Mouse (Mus musculus): ENCODE measurements around the gene Gm20696. TPM values are rescaled to one million over a fixed set of nuclear protein-coding genes. Genes with fewer than 3 reads are reported as not detected.

Gm20696 gene
- polyA plus RNA-seq, 1 experiment from 2014 or later: 2.6 TPM

DNA sequence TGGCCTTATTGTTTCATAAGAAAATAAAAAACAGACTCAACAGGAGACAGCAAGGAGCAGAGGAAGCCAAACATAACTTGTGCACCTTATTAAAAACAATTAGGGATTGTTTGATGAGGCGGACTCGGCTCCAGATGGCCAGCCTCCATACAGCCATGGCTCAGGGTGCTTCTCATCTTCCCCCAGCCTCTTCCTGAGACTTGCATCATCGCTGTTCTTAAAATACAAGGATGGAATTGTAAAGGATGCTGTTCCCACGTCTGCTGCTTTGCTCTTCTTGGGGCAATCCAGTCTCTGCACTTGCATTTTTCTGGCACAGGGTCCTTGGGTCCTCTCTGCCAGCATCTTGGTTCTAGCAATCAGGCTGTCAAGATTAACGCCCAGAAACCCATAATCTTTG is 94.5 kb downstream of the Gm20696 start:
- H3K9ac ChIP-seq: no peak overlapping the region
- H3K27ac ChIP-seq (ENCODE audit: poor library complexity, severe bottlenecking): no peak overlapping the region
- no peaks in the 10 kb centered on the region for H3K27me3 ChIP-seq (replicated peaks)
- H3K9me3 ChIP-seq (replicated peaks): 0 out of 2 replicates have a peak, but pooled peaks cover 3% of the 10 kb centered on the region
- H3K36me3 ChIP-seq: no peaks in the 10 kb centered on the region
- ATAC-seq (ENCODE audit: insufficient number of reproducible peaks, low FRiP score): no peak
- no peaks in the 10 kb centered on the region for H3K4me1 ChIP-seq (replicated peaks)
- no peak overlapping the region for H3K4me3 ChIP-seq
- 69% methylated on average over 5 of the region's 5 CpGs for WGBS
- no peak overlapping the region for H3K4me2 ChIP-seq

DNA sequence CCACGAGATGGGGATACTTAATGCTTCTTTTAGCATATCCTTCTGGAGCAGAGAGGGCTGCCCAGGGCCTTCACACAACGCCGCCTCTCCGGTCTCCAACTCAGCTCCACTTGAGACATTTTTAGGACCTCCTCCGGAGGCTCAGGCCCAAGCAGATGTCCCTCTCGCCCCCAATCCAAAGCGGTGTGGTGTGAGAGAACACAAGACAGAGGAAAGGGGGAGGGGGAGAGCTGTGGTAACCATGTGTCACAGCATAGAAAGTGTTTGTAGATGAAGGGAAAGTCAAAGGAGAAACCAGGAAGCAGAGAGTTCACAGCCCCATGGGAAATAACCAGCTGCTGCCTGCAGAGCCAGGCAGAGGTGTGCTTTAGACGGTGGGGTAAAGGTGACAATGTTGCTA is 99.7 kb downstream of the Gm20696 start:
- no peaks in the 10 kb centered on the region for H3K27me3 ChIP-seq (replicated peaks)
- no peak overlapping the region for H3K4me3 ChIP-seq
- no peaks in the 10 kb centered on the region for H3K36me3 ChIP-seq
- H3K4me2 ChIP-seq: no peak overlapping the region
- H3K9ac ChIP-seq: no peak overlapping the region
- no peaks in the 10 kb centered on the region for H3K4me1 ChIP-seq (replicated peaks)
- ATAC-seq (ENCODE audit: insufficient number of reproducible peaks, low FRiP score): no peak
- no peak overlapping the region for H3K27ac ChIP-seq (ENCODE audit: poor library complexity, severe bottlenecking)
- no peaks in the 10 kb centered on the region for H3K9me3 ChIP-seq (replicated peaks)
- 45% methylated on average over 8 of the region's 8 CpGs for WGBS

DNA sequence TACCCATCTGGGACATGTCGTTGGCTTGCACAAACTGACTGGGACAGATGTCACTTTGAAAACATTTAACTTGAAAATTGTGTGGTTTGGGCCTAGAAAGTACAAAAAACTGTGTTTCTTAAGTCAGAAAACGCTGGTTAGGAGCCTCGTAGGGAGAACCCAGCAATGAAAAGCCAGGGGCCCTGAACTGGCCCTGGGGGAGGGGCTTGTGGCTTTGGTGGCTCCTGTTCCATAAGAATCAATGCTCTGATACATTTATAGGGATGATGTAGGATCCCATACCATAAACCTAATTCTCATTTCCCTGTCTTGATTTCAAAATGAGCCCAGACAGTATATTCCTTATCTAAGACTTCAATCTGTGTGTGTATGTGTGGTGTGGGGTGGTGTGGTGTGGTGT is 101.8 kb downstream of the Gm20696 start:
- Histone ChIP-seq H3K36me3 (no peaks in the 10 kb centered on the region), H3K27ac (ENCODE audit: poor library complexity, severe bottlenecking) (no peak overlapping the region), H3K9ac (no peak overlapping the region), H3K4me3 (no peak overlapping the region), H3K4me2 (no peak overlapping the region), H3K9me3 (replicated peaks) (no peaks in the 10 kb centered on the region), H3K27me3 (replicated peaks) (no peaks in the 10 kb centered on the region), H3K4me1 (replicated peaks) (no peaks in the 10 kb centered on the region)
- 76% methylated on average over 3 of the region's 3 CpGs for WGBS
- ATAC-seq (ENCODE audit: insufficient number of reproducible peaks, low FRiP score): no peak

DNA sequence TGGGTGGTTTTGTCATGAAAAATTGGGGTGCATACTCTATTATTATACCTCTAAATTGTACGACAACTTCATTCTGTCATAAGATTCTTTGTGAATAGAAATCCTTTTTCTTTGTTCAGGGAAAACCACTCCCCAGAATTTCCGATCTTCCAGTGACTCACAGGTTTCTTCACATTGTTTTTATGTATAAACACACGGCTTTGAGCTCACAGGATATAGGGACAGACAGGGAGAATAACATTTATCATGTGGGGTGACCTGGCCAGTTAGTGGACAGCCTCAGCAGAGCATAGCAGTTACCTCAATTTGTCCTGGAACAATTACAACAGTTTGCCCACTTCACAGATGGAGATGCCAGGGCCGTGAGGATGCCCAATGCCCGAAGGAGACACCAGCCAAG is 109.6 kb downstream of the Gm20696 start:
- no peak overlapping the region for H3K4me2 ChIP-seq
- ATAC-seq (ENCODE audit: insufficient number of reproducible peaks, low FRiP score): no peak
- H3K27me3 ChIP-seq (replicated peaks): no peaks in the 10 kb centered on the region
- no peaks in the 10 kb centered on the region for H3K36me3 ChIP-seq
- 71% methylated on average over 5 of the region's 5 CpGs for WGBS
- no peak overlapping the region for H3K27ac ChIP-seq (ENCODE audit: poor library complexity, severe bottlenecking)
- H3K9ac ChIP-seq: no peak overlapping the region
- H3K4me1 ChIP-seq (replicated peaks): no peaks in the 10 kb centered on the region
- H3K9me3 ChIP-seq (replicated peaks): 0 out of 2 replicates have a peak, but pooled peaks cover 3% of the 10 kb centered on the region
- no peak overlapping the region for H3K4me3 ChIP-seq

DNA sequence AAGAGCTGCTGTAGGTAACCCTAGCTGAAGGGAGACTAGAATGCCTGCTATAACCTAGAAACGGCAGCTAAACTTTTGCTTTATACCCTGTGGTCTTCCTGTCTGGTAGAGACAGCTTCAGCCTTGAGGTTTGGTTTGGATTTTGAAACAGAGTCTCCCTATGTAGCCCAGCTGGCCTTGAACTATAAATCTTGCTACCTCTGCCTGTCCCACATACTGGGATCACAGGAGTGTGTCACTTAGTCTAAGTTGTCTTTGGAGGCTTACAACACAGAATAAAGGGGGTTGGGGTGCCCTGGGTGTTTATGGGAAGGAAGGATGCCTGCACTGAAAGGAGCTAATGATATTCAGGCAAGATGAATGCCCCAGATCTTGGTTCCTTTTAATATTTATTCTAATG is 113.8 kb downstream of the Gm20696 start:
- 59% methylated on average over 1 of the region's 1 CpGs for WGBS
- no peak for ATAC-seq (ENCODE audit: insufficient number of reproducible peaks, low FRiP score)
- no peak overlapping the region for H3K4me3 ChIP-seq
- no peaks in the 10 kb centered on the region for H3K4me1 ChIP-seq (replicated peaks)
- H3K9me3 ChIP-seq (replicated peaks): 0 out of 2 replicates have a peak, but pooled peaks cover under 1% of the 10 kb centered on the region
- H3K9ac ChIP-seq: no peak overlapping the region
- H3K27me3 ChIP-seq (replicated peaks): no peaks in the 10 kb centered on the region
- H3K27ac ChIP-seq (ENCODE audit: poor library complexity, severe bottlenecking): no peak overlapping the region
- H3K4me2 ChIP-seq: no peak overlapping the region
- no peaks in the 10 kb centered on the region for H3K36me3 ChIP-seq

DNA sequence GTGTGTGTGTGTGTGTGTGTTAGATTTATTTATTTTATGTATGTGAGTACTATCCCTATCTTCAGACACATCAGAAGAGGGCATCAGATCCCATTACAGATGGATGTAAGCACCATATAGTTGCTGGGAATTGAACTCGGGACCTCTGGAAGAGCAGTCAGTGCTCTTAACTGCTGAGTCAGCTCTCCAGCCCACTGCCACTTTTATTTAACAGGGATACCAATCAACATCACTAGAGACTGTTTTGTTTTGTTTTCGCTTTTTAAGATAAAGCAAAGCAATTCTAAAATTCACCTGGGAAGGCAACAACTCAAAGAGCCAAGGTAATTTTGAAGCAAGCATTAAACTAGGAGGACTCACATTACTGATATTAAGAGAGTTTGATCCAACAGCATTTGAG is 120.2 kb downstream of the Gm20696 start:
- no peak overlapping the region for H3K9ac ChIP-seq
- ATAC-seq (ENCODE audit: insufficient number of reproducible peaks, low FRiP score): no peak
- no peaks in the 10 kb centered on the region for H3K4me1 ChIP-seq (replicated peaks)
- H3K9me3 ChIP-seq (replicated peaks): no peaks in the 10 kb centered on the region
- H3K4me2 ChIP-seq: no peak overlapping the region
- H3K27me3 ChIP-seq (replicated peaks): no peaks in the 10 kb centered on the region
- H3K27ac ChIP-seq (ENCODE audit: poor library complexity, severe bottlenecking): no peak overlapping the region
- no peak overlapping the region for H3K4me3 ChIP-seq
- 90% methylated on average over 2 of the region's 2 CpGs for WGBS
- H3K36me3 ChIP-seq: no peaks in the 10 kb centered on the region

DNA sequence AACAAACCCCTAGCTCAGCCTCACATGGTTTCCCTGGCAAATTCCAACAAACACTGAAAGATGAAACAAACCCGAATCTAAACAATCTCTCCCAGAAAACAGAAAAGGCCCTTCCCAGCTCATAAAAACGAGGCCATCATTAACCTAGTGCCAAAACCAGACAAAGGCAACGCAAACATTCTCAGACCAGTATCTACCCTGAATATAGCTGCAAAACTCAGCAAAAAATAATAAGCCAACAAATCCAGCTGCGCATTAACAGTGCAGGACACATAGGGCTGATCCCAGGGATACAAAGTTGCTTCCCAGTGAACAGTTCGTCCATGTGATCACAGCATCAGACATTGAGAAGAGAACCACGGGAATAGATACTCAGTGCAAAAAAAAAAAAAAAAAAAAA is 121.2 kb downstream of the Gm20696 start:
- no peak overlapping the region for H3K27ac ChIP-seq (ENCODE audit: poor library complexity, severe bottlenecking)
- 75% methylated on average over 6 of the region's 6 CpGs for WGBS
- ATAC-seq (ENCODE audit: insufficient number of reproducible peaks, low FRiP score): no peak

DNA sequence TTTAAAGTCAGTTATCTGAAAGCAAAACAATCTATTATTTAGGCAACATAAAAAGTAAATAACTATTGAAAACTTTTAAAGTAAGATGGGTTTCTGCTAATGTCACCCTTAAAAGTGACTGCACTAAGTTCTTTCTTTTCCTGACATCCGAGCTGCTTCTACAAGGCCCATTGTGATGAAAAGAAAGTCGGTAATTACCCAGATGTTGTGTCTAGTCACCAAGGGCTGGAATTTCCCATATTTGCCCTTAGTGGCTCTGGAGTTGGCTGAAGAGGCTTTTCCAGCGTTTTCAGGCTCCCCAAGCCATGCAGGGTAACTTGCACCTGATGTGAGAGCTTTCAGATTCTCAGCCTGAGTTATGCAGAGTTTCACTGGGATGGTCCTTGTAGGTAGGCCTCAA is 125.5 kb downstream of the Gm20696 start:
- Histone ChIP-seq H3K9ac (no peak overlapping the region), H3K9me3 (replicated peaks) (no peaks in the 10 kb centered on the region), H3K4me1 (replicated peaks) (no peaks in the 10 kb centered on the region), H3K27ac (ENCODE audit: poor library complexity, severe bottlenecking) (no peak overlapping the region), H3K27me3 (replicated peaks) (no peaks in the 10 kb centered on the region), H3K36me3 (no peaks in the 10 kb centered on the region), H3K4me2 (no peak overlapping the region), H3K4me3 (no peak overlapping the region)
- ATAC-seq (ENCODE audit: insufficient number of reproducible peaks, low FRiP score): no peak
- WGBS: 44% methylated on average over 3 of the region's 3 CpGs

More for the DNA sequence above, 121.2 kb downstream of the Gm20696 start:
- H3K9me3 ChIP-seq (replicated peaks): no peaks in the 10 kb centered on the region
- H3K27me3 ChIP-seq (replicated peaks): no peaks in the 10 kb centered on the region
- no peak overlapping the region for H3K9ac ChIP-seq
- no peak overlapping the region for H3K4me2 ChIP-seq
- no peaks in the 10 kb centered on the region for H3K4me1 ChIP-seq (replicated peaks)
- H3K4me3 ChIP-seq: no peak overlapping the region
- no peaks in the 10 kb centered on the region for H3K36me3 ChIP-seq

DNA sequence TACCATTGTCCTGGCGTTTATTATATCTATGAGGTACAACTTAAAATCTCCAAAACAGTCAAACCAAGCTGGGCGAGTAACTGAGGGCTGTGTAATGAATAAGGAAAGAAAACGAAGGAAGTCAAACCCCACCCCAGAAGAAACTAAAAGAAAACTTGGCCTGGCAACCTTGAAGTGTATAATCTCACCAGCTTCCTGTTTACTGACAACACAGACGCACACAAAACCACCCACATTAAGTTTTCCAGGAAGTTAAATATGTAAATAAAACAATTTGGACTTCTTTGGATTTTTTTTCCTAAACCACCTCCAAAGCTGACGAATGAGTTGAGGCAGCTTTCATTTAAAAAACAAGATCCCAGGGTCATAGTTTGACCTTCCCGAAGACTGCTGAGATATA is 125.9 kb downstream of the Gm20696 start:
- Histone ChIP-seq H3K36me3 (no peaks in the 10 kb centered on the region), H3K27me3 (replicated peaks) (no peaks in the 10 kb centered on the region), H3K27ac (ENCODE audit: poor library complexity, severe bottlenecking) (no peak overlapping the region), H3K4me1 (replicated peaks) (no peaks in the 10 kb centered on the region), H3K9ac (no peak overlapping the region), H3K4me3 (no peak overlapping the region), H3K4me2 (no peak overlapping the region), H3K9me3 (replicated peaks) (no peaks in the 10 kb centered on the region)
- ATAC-seq (ENCODE audit: insufficient number of reproducible peaks, low FRiP score): no peak
- WGBS: 67% methylated on average over 6 of the region's 6 CpGs

DNA sequence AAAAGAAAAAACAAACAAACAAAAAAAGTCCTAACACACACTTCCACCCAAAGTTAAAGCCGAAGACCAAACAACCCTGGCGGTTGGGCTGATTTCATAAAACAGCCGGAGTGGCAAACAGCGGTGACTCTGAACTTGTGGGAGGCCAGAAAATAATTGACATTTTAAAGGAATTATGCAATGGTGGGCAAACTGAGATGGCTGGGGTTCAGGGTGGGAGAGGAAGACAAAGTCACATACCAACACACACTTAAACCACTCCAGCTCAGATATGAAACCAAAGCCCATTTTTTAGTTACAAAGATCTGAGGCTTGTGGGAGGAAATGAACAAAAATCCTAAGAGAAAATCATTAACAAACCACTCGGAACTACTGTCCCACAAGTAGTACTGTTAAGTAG is 126.5 kb downstream of the Gm20696 start:
- no peaks in the 10 kb centered on the region for H3K4me1 ChIP-seq (replicated peaks)
- no peaks in the 10 kb centered on the region for H3K9me3 ChIP-seq (replicated peaks)
- no peak overlapping the region for H3K4me2 ChIP-seq
- WGBS: 83% methylated on average over 5 of the region's 5 CpGs
- no peak overlapping the region for H3K9ac ChIP-seq
- no peaks in the 10 kb centered on the region for H3K36me3 ChIP-seq
- no peak overlapping the region for H3K4me3 ChIP-seq
- no peak overlapping the region for H3K27ac ChIP-seq (ENCODE audit: poor library complexity, severe bottlenecking)
- no peaks in the 10 kb centered on the region for H3K27me3 ChIP-seq (replicated peaks)
- no peak for ATAC-seq (ENCODE audit: insufficient number of reproducible peaks, low FRiP score)

DNA sequence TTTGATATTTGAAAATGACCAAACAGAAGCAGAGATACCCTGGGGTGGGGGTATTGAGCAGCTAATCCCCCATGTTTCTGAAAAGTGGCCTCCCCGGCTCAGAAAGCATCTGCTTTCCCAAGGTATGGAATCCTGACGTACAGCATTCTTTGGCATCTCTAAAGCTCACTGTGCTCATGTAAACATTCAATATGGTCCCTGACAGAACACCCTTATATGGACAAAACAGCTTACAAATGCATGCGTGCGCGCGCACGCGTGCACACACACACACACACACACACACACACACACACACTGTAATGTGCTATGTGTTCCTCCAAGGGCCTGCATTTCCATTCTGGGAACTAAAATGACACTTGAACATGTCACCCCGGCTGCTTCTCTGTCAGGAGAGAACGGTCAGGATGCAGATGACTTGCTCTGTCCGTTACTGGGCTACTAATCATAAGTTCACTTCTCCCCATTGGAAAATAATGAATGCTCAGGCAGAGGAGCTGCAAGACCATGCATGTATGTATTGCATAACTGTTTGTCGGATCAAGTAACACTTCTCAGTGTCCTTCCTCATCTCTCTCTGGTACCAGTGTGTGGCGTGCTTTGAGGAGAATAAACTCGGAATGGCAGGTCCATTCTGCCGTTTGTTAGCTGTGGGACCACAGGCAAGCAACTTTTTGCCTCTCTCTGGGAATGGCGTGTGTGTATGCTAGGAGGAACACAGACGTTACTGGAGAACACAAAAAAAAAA is 128.2 kb downstream of the Gm20696 start:
- H3K27me3 ChIP-seq (replicated peaks): no peaks in the 10 kb centered on the region
- no peaks in the 10 kb centered on the region for H3K4me1 ChIP-seq (replicated peaks)
- WGBS: 78% methylated on average over 17 of the region's 17 CpGs
- no peak overlapping the region for H3K27ac ChIP-seq (ENCODE audit: poor library complexity, severe bottlenecking)
- H3K36me3 ChIP-seq: no peaks in the 10 kb centered on the region
- no peak overlapping the region for H3K4me3 ChIP-seq
- H3K4me2 ChIP-seq: no peak overlapping the region
- ATAC-seq (ENCODE audit: insufficient number of reproducible peaks, low FRiP score): no peak
- no peaks in the 10 kb centered on the region for H3K9me3 ChIP-seq (replicated peaks)
- H3K9ac ChIP-seq: no peak overlapping the region

DNA sequence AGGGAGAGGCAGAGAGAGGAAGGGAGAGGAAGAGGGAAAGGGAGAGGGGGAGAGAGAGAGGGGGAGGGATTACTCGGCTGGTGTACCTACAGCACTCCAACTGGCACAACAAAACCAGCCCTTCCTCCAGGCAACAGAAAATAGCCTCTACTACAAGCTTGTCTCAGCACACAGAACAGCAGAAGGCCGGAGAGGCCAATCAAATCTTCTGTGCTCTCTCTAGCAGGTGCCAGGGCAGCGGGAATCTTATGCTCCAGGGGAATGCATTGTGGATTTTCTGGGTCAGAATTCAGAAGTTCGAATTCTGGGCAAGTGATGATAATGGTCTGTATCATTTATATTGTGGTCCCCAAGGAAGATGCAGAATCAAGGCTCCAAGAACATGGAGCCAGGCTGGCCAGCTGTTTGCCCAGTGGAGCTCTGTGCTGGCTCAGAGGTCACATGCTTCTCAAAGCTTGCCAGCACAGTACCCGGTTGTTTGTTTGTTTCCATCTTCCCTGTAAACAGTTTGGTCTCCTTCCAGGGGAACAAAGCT is 132.3 kb downstream of the Gm20696 start:
- H3K36me3 ChIP-seq: no peaks in the 10 kb centered on the region
- no peaks in the 10 kb centered on the region for H3K4me1 ChIP-seq (replicated peaks)
- no peak for ATAC-seq (ENCODE audit: insufficient number of reproducible peaks, low FRiP score)
- H3K4me2 ChIP-seq: no peak overlapping the region
- H3K4me3 ChIP-seq: no peak overlapping the region
- no peaks in the 10 kb centered on the region for H3K27me3 ChIP-seq (replicated peaks)
- H3K27ac ChIP-seq (ENCODE audit: poor library complexity, severe bottlenecking): no peak overlapping the region
- no peaks in the 10 kb centered on the region for H3K9me3 ChIP-seq (replicated peaks)
- no peak overlapping the region for H3K9ac ChIP-seq
- 52% methylated on average over 5 of the region's 5 CpGs for WGBS
